In genomic region chr12:80133011-80133545, GRCm38 (mm10) we compare ENCODE assay signal across 9 mouse cellular contexts. TPM values are rescaled to one million over a fixed set of nuclear protein-coding genes. Genes with fewer than 3 reads are reported as not detected.
A peak's percentile ranks its signal among the peaks of the same experiment; 100 is the strongest.
DNase-seq lines count a peak whose midpoint lies in the region; ATAC-seq lines count a peak whose summit lies in the region.
"Had no signal": no experiment of that assay in that cellular context is flagged by ENCODE, and none has a peak within 500 bp of the region (broad histone marks: within the 10 kb centered on the region; RNA-seq: fewer than 3 reads in every experiment).

No protein-coding gene starts in this region.

- DNase-seq in heart, postnatal 36 days: no peak
- DNase-seq in NIH3T3 (ENCODE audit: low read depth): peak; percentile 39
- peak; percentile 44 for DNase-seq in midbrain, embryonic 14.5 days
- DNase-seq in natural killer cell, adult 2 months (ENCODE audit: low spot score in 2 of 2): no peak
- DNase-seq in gastrocnemius, postnatal 36 days: no peak

- H3K36me3 ChIP-seq in heart, embryonic 16.5 days (ENCODE audit: control insufficient read depth, insufficient read depth): no peaks in the 10 kb centered on the region
- no peaks in the 10 kb centered on the region for H3K36me3 ChIP-seq in hindbrain, embryonic 13.5 days
- H3K36me3 ChIP-seq in midbrain, embryonic 14.5 days (ENCODE audit: control insufficient read depth, insufficient read depth, low read length): no peaks in the 10 kb centered on the region

- peak overlapping the region; percentile 99 for H3K27ac ChIP-seq in heart, embryonic 16.5 days (ENCODE audit: low read length)
- no peak overlapping the region for H3K27ac ChIP-seq in hindbrain, embryonic 13.5 days
- no peak overlapping the region for H3K27ac ChIP-seq in midbrain, embryonic 14.5 days (replicated peaks; ENCODE audit: low read depth, low read length)

- no peak for ATAC-seq in heart, embryonic 16.5 days (replicated peaks; ENCODE audit: extremely low read depth, insufficient read depth, low FRiP score)
- ATAC-seq in hindbrain, embryonic 13.5 days (ENCODE audit: low FRiP score): peak; percentile 18
- ATAC-seq in midbrain, embryonic 14.5 days (ENCODE audit: low FRiP score, low TSS enrichment): peak; percentile 38; the same call in 1 of the 2 replicates
- ATAC-seq in activated CD4-positive, CD25-positive, alpha-beta regulatory T cell, adult 4 months: no peak

- no peak overlapping the region; the same call in 1 of the 2 replicates for H3K9ac ChIP-seq in heart, embryonic 16.5 days (ENCODE audit: low read length)
- H3K9ac ChIP-seq in hindbrain, embryonic 13.5 days: 0 out of 2 replicates have a peak overlapping the region, but pooled peaks have one; percentile 90
- no peak overlapping the region for H3K9ac ChIP-seq in midbrain, embryonic 14.5 days (replicated peaks; ENCODE audit: low read length)

- 46% methylated on average over 9 of the region's 9 CpGs for WGBS in heart, embryonic 16.5 days
- 41% methylated on average over 9 of the region's 9 CpGs for WGBS in hindbrain, embryonic 13.5 days
- WGBS in midbrain, embryonic 14.5 days: 39% methylated on average over 9 of the region's 9 CpGs

- H3K4me3 ChIP-seq in heart, embryonic 16.5 days (ENCODE audit: low read length): peak overlapping the region; percentile 69
- peak overlapping the region; percentile 63; the same call in 1 of the 2 replicates for H3K4me3 ChIP-seq in hindbrain, embryonic 13.5 days
- H3K4me3 ChIP-seq in midbrain, embryonic 14.5 days (replicated peaks; ENCODE audit: low read depth, low read length): no peak overlapping the region

- peaks cover 51% of the 10 kb centered on the region for H3K4me1 ChIP-seq in heart, embryonic 16.5 days (ENCODE audit: control insufficient read depth, insufficient read depth, low read length)
- peaks cover 42% of the 10 kb centered on the region for H3K4me1 ChIP-seq in hindbrain, embryonic 13.5 days (replicated peaks)
- peaks cover 24% of the 10 kb centered on the region for H3K4me1 ChIP-seq in midbrain, embryonic 14.5 days (ENCODE audit: control insufficient read depth, insufficient read depth, low read length)

- H3K9me3 ChIP-seq in heart, embryonic 16.5 days (replicated peaks; ENCODE audit: control insufficient read depth, low read length): no peaks in the 10 kb centered on the region
- no peaks in the 10 kb centered on the region for H3K9me3 ChIP-seq in hindbrain, embryonic 13.5 days
- no peaks in the 10 kb centered on the region for H3K9me3 ChIP-seq in midbrain, embryonic 14.5 days (ENCODE audit: control insufficient read depth, low read length)

- intact Hi-C loops in heart, postnatal 36 days (cut with DNase I): loop anchor here (5.0 kb wide), 3 partner anchors 296 to 611 kb away; no protein-coding TSS in a partner anchor
- intact Hi-C loops in gastrocnemius, postnatal 36 days (cut with DNase I): loop anchor here (2.0 kb wide), 2 partner anchors 18 to 520 kb away; no protein-coding TSS in a partner anchor

- H3K4me2 ChIP-seq in heart, embryonic 16.5 days (ENCODE audit: low read depth, low read length): no peak overlapping the region; the same call in 1 of the 2 replicates
- peak overlapping the region; percentile 76; the same call in 1 of the 2 replicates for H3K4me2 ChIP-seq in hindbrain, embryonic 13.5 days
- peak overlapping the region; percentile 77; the same call in 1 of the 2 replicates for H3K4me2 ChIP-seq in midbrain, embryonic 14.5 days (ENCODE audit: low read length)

- no peaks in the 10 kb centered on the region for H3K27me3 ChIP-seq in heart, embryonic 16.5 days (ENCODE audit: control insufficient read depth, insufficient read depth, low read length)
- 0 out of 2 replicates have a peak, but pooled peaks cover 6% of the 10 kb centered on the region for H3K27me3 ChIP-seq in hindbrain, embryonic 13.5 days
- H3K27me3 ChIP-seq in midbrain, embryonic 14.5 days (ENCODE audit: control insufficient read depth, insufficient read depth, low read length): no peaks in the 10 kb centered on the region
- H3K27me3 ChIP-seq: Patski had no signal

RNA-seq across cellular contexts. Expression of gene Zfp36l1, which starts 20.3 kb away (rescaled TPM):
- polyA plus RNA-seq in heart, embryonic 16.5 days (2015; fragmentation: Nextera tagmentation; extraction: Ambion mirVana): 85.5 and 90.1 TPM in 2 replicates
- total RNA-seq in heart, postnatal 36 days (2021): 100 to 1,000 TPM in 1 of 2 experiments, 10 to 100 TPM in 1; 94.2 to 109 TPM
- polyA plus RNA-seq in hindbrain, embryonic 13.5 days (2015; fragmentation: Nextera tagmentation; extraction: Ambion mirVana): 44.6 and 53.1 TPM in 2 replicates
- 32.3 and 52.3 TPM in 2 replicates for polyA plus RNA-seq in midbrain, embryonic 14.5 days (2014; fragmentation: Nextera tagmentation; extraction: Ambion mirVana)
- total RNA-seq in gastrocnemius, postnatal 36 days (2021): 10 to 100 TPM; 25.0 to 29.8 TPM
- polyA plus RNA-seq in activated CD4-positive, CD25-positive, alpha-beta regulatory T cell, adult 4 months (2017; shearing (Covaris generic)): 100 to 1,000 TPM; 109 to 180 TPM

Comparison
In these comparisons a context has a peak if more than half of its experiments do, and no peak if none do; other contexts are left out.
1. ATAC-seq: peak in hindbrain, embryonic 13.5 days (single experiment) and midbrain, embryonic 14.5 days (single experiment); none in heart, embryonic 16.5 days (single experiment) and activated CD4-positive, CD25-positive, alpha-beta regulatory T cell, adult 4 months (single experiment).
2. DNase-seq: peak in NIH3T3 (single experiment) and midbrain, embryonic 14.5 days (single experiment); none in heart, postnatal 36 days (0 of 2), natural killer cell, adult 2 months (0 of 2) and gastrocnemius, postnatal 36 days (0 of 2).